Mouse (Mus musculus): Measurements from ENCODE around the gene Iqschfp.

GRCm38 (mm10) chr3:68590436-68590835, 698.4 kb downstream of the Iqschfp start:
- no peak for TF ChIP-seq CTCF (IDR thresholded peaks at IDR 0.05; ENCODE audit: control insufficient read depth, insufficient read depth, insufficient read length)
- TF ChIP-seq CEBPB (IDR thresholded peaks at IDR 0.05; ENCODE audit: low read depth), result no peak

All from C2C12 (cell line).